ENCODE assay signal across 22 mouse cellular contexts in genomic region chr14:30190308-30190971, GRCm38 (mm10).
DNase-seq lines count a peak whose midpoint lies in the region; ATAC-seq and TF ChIP-seq lines count a peak whose summit lies in the region.
"Had no signal": no experiment of that assay in that cellular context is flagged by ENCODE, and none has a peak within 500 bp of the region (broad histone marks: within the 10 kb centered on the region; RNA-seq: fewer than 3 reads in every experiment).

No protein-coding gene starts in this region.

- DNase-seq in lung, embryonic 14.5 days: no peak
- no peak for DNase-seq in lung, postnatal 4 days
- DNase-seq in WW6 (ENCODE audit: low read depth, low spot score): peak; percentile 1
- no peak for DNase-seq in heart, adult 9 months (ENCODE audit: low spot score in 2 of 2)
- DNase-seq: adrenal gland, adult 2 months; cerebellum, postnatal 14 days; embryo, embryonic 11 days; heart, postnatal 10 days; kidney, adult 2 months; kidney, postnatal 36 days; lung, postnatal 36 days; midbrain, embryonic 14.5 days; spleen, adult 18-20 months; thymus, adult 18-20 months; thymus, postnatal 4 days had no signal

- no peaks in the 10 kb centered on the region for H3K27me3 ChIP-seq in lung, embryonic 14.5 days (ENCODE audit: insufficient read depth, low read length)
- H3K27me3 ChIP-seq: limb, embryonic 13.5 days had no signal

- H3K4me2 ChIP-seq in lung, embryonic 14.5 days: no peak overlapping the region
- H3K4me2 ChIP-seq: limb, embryonic 13.5 days had no signal

- no peak overlapping the region for H3K9ac ChIP-seq in lung, embryonic 14.5 days
- H3K9ac ChIP-seq: limb, embryonic 13.5 days had no signal

- WGBS in lung, embryonic 14.5 days: 89% methylated on average over 5 of the region's 5 CpGs

- H3K27ac ChIP-seq in lung, embryonic 14.5 days (ENCODE audit: low read depth): no peak overlapping the region
- H3K27ac ChIP-seq: forebrain, embryonic 10.5 days; limb, embryonic 13.5 days had no signal

- ATAC-seq in lung, embryonic 14.5 days (ENCODE audit: insufficient read depth): no peak
- ATAC-seq in granulocyte monocyte progenitor cell, adult 5-6 weeks (replicated peaks; ENCODE audit: poor library complexity, severe bottlenecking): peak; percentile 96
- 0 out of 2 replicates have a peak, but pooled peaks have one; percentile 17 for ATAC-seq in monocyte, adult 5-6 weeks (replicated peaks; ENCODE audit: insufficient number of reproducible peaks, low FRiP score, low TSS enrichment, poor library complexity, severe bottlenecking)
- no peak for ATAC-seq in activated CD4-positive, CD25-positive, alpha-beta regulatory T cell, adult 4 months

- H3K4me3 ChIP-seq in lung, embryonic 14.5 days (ENCODE audit: low read depth, low read length): no peak overlapping the region
- H3K4me3 ChIP-seq: forebrain, embryonic 10.5 days; limb, embryonic 13.5 days; myocyte had no signal

- H3K9me3 ChIP-seq in lung, embryonic 14.5 days (ENCODE audit: low read depth, low read length): no peaks in the 10 kb centered on the region
- H3K9me3 ChIP-seq: forebrain, embryonic 10.5 days; G1E; limb, embryonic 13.5 days had no signal

- 0 out of 2 replicates have a peak, but pooled peaks have one; percentile 5 for TF ChIP-seq CTCF in lung, embryonic 14.5 days (IDR thresholded peaks at IDR 0.05; ENCODE audit: low read depth)

- no peaks in the 10 kb centered on the region for H3K4me1 ChIP-seq in lung, embryonic 14.5 days (ENCODE audit: insufficient read depth)
- H3K4me1 ChIP-seq: forebrain, embryonic 10.5 days; limb, embryonic 13.5 days had no signal

- no peaks in the 10 kb centered on the region for H3K36me3 ChIP-seq in lung, embryonic 14.5 days (ENCODE audit: insufficient read depth)
- H3K36me3 ChIP-seq: forebrain, embryonic 10.5 days; G1E; limb, embryonic 13.5 days had no signal

Comparison
In these comparisons a context has a peak if more than half of its experiments do, and no peak if none do; other contexts are left out.
1. ATAC-seq: peak in granulocyte monocyte progenitor cell, adult 5-6 weeks (single experiment) and monocyte, adult 5-6 weeks (single experiment); none in lung, embryonic 14.5 days (single experiment) and activated CD4-positive, CD25-positive, alpha-beta regulatory T cell, adult 4 months (single experiment).